Mouse (Mus musculus): ENCODE measurements around the gene Gpatch2l. TPM values are rescaled to one million over a fixed set of nuclear protein-coding genes. Genes with fewer than 3 reads are reported as not detected.

The Gpatch2l gene
- 10 to 100 TPM; 17.6 to 18.6 TPM for total RNA-seq (2021)
- 5.7 and 7.0 TPM in 2 replicates for polyA plus RNA-seq (2012; rRNA removed)
- long read RNA-seq, full-length matches to known transcripts, result 8 of 13 reads
- long read RNA-seq, partial matches to known transcripts, result 2 of 13 reads
- long read RNA-seq, other reads (novel, unspliced or antisense), result 3 of 13 reads

- DNase-seq, result peak; percentile 97
These were observed at the start of gene Gpatch2l for GRCm38 (mm10) chr12:86241604-86242536. TSS of gene Gpatch2l (plus strand) at chr12:86241858.

DNA sequence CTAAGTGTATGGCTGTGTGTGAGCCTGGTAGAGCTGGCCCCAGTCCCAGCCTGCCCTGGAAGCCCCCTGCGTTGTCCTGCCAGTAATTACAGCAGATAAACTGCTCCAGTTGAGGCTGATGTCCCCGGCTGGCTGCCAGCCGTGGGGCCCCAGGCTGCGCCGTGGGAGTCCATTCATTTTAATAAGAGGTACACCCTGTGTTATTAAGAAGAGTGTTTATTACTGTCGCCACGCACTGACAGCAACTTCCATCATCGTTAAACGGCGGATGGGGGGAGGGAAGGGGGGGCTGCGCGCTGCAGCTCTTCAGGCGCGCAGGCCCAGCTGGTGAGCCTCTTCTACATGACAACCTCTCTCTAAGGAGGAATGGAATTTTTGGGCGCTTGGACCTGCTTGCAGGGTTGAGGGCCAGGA, 49.6 kb upstream of the Gpatch2l start:
- DNase-seq, result no peak

GRCm38 (mm10) chr12:86196944-86197343, 44.7 kb upstream of the Gpatch2l start:
- DNase-seq, result no peak

DNA sequence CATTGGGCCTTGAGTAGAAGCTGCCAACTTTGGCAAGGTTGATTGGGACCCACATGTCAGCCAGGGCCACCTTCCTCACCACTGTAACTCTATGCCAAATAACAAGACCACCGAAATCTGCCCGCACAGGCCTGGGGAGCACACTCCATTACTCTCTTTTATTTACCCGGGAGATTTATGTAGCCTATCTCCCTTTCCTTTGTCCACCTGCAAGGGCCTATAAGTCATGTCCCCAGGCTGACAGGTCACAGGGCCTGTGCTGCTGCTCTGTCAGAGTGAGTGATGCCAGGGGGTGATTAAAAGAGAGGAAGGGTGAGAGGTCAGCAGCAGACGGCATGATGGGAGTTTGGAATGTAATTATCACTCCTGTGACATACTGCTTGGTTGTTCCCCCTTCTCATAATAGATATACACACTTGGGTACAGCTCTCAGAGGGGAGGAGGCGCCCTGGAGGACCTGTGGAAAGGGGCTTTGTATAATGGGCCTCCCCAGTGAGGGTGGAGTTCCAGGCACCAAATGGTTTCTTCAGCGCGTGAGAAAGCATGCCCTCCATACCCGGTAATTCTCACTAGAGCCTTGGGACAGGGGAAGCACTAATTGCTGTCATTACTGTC, 38.1 kb upstream of the Gpatch2l start:
- DNase-seq, result no peak

DNA sequence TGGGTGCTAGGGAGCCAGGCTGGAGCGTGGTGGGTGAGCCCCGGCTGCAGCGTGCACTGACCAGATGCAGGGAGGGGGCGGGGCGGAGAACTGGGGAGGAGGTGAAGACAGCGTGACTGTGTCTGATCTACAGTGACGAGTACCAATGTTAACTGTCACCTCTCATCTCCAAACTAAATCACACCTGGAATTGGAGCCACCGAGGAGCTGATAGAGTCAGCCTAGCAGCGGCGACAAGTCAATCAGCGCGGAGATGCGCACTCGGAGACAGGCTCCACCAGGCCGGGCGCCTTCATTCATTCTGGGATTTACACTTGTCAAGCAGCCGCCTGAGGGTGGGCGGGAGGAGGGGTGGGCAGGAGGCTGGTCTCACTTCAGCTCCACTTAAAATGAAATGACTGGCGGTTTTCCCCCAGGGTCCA, 30.5 kb upstream of the Gpatch2l start:
- DNase-seq, result no peak

DNA sequence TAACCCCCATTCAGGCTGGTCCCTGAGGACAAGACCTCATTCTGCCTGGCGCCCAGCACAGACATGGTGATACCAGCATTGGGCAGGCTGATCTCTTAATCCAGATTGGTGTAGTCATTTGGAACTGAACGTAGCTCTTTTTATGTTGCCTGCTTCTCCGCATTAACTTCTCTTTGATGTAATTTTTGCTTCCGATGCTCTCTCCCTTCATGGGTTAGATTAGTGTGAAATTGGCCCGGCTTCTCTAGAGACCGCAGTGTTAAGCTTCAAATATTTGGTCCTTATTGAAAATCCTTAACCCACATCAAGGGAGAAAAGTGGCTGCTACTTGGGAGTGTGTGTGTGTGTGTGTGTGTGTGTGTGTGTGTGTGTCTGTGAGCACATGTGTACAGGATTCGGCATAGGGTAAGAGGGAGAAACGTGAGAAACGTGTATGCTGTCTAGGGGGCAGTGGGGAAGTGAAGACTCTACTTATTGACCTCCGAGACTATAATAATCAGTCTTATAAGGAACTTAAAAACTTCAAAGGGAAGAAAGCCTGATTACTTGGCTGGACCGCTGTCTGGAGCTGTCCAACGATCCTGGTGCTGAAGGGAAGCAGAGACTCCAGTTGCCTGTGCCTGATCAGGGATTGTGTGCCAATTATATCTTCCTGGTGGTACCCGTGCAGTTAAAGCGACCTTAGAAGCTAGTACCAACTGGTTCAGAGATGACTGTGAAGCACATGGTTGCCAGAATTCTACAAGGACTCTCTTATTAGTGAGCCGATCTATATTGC, 28.8 kb upstream of the Gpatch2l start:
- DNase-seq, result peak; percentile 45

GRCm38 (mm10) chr12:86214201-86214600, 27.5 kb upstream of the Gpatch2l start:
- no peak for DNase-seq

DNA sequence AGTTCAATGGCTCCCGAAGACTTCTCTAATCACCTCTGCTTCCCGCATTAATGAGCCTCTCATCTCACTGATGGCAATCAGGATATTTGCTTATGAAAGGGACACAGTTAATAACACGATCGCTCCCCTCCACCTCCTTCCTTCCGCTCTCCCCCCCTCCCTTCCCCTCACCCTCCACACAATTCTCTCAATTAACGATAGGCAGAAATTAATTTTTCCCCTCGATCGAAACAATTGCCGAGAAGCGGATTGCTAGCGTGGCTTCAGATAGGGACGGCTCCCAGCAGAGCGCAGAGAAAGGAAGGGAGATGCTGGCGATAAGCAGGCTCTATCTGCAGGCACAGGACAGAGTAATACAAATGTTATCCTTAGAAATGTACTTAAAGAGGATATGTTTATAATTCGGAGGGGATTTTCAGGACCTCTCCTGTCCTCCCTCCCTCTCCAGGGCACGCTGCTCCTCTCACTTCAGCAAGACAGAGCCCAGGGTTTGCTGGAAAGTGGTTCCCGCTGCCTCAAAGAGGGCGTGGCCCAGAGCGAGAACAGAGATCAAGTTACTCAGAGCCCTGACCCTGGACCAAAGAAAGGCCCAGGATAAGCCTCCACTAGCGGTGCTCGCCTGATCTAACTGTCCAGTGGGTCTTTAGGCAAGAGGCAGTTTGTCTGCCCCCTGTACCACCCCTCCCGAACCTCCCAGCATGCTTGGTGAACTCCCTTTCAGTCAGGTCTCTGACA, 24.8 kb upstream of the Gpatch2l start:
- DNase-seq, result no peak

- no peak for DNase-seq
These were observed 21.2 kb upstream of the Gpatch2l start for GRCm38 (mm10) chr12:86220200-86221021.

DNA sequence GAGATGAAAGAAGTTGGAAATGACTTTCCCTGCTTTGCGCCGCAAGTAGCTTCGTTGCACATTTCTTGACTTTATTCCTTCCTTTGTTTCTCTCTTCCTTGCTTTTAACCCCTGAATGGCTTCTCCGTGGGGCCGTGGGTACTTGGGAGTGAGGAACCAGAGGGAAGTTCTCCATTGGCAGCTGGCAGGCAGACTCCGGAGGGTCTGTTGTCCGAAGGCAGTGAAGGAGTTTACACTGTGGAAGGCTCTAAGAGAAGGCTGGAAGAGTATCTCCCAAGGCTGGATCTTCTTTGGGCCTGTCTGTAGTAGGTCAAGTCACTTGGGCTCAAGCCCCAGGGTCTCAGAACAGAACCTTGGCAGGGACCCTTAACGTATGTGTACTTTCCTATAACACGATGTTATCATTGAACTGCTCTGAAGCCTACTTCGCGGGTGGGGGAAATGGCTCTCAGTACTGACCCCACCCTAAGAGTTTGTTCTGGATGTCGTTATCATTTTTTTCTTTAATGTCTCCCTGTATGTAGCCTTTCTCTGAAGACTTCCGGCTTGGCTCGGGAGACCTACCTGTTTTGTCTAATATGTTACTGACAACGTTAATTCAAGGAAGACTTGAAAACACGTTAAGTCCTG, 20.5 kb upstream of the Gpatch2l start:
- DNase-seq, result no peak

GRCm38 (mm10) chr12:86234295-86234694, 7.4 kb upstream of the Gpatch2l start:
- DNase-seq, result no peak

DNA sequence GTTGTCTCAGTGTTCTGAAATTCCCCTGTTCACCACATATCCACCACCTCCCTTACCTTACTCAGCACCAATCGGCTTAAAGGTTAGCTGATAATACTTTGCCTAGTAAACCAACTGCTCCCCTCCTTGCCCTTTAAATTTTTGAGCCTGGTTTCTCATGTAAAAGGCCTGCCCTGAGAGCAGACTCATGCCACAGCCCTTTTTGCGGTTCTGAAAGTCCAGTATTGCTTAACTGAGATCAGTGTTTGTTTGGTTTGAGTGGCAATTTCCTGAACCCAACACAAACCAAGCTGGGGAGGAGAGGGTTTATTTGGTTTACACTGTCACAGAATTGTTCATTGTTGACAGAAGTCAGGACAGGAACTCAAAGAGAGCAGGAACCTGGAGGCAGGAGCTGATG, 2.9 kb upstream of the Gpatch2l start:
- DNase-seq, result no peak

DNA sequence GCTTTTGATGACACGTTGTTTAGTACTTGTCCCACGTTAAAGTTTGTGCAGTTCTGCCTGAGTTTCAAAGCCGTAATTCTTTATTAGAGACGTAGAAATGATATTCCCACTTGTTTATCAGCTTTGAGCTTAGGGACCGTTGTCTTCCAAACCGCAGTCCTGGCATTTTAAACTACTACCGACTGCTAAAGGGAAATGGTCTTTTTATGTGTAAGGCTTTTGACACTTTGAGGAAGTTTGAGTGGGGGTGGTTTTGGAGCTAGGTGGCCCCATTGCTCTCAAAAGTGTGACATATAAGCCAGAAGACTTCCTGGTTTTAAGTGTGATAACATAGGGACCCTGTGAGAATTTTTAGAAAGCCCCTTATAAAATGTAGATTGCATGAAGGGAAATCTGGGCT, 905 bp downstream of the Gpatch2l start:
- peak; percentile 2 for DNase-seq

DNA sequence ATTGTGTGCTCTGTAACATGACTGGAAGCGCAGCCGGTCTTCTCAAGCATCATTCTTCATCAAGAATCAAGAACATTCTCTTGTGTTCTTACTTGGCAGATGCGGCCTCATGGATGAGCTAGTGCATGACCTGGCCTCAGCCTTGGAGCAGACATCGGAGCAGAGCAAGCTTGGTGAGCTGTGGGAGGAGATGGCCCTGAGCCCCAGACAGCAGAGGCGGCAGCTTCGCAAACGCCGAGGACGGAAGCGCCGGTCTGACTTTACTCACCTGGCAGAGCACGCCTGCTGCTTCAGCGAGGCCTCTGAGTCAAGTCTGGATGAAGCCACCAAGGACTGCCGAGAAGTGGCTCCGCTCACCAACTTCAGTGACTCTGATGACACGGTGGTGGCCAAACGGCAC, 2.3 kb downstream of the Gpatch2l start:
- peak; percentile 49 for DNase-seq

DNA sequence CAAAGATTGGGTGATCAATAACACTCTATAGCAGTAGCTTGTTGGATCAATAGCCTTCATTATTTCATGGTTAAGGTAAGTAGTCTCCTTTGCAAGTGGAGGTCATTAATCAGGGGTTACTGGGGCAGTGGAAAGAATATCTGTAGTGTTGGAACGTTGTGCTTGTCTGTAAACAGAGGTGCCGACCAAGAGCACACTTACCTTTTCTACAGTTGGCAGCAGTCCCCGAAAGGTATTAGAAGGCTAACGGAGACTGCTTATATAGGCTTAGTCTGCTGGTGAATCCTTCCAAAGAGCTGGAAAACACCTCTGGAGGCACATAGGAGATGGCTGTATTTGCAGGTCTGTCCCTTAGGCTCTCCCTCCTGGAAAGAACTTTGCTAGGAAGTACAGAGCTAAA, 8.5 kb downstream of the Gpatch2l start:
- DNase-seq, result no peak

- no peak for DNase-seq
These were observed 13.3 kb downstream of the Gpatch2l start for GRCm38 (mm10) chr12:86254910-86255309.

DNA sequence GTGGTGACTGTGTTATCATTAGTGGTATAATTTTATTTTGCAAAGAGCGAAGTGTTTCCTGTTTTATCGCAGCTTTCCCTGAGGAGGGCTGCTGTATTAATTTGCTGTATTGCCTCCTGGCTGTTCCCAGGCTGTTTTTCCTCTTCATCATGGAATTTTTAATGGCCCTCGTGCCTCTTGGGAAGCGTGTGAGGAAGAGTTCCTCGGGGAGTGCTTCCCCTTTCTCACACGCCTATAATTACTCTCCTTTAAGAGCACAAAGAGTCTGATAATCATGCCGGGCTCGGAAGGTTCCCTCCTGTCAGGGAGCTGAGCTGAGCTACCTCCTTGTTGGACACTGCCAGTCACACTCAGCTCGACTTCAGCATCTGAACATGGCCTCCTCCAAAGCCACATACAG, 30.0 kb downstream of the Gpatch2l start:
- DNase-seq, result no peak

DNA sequence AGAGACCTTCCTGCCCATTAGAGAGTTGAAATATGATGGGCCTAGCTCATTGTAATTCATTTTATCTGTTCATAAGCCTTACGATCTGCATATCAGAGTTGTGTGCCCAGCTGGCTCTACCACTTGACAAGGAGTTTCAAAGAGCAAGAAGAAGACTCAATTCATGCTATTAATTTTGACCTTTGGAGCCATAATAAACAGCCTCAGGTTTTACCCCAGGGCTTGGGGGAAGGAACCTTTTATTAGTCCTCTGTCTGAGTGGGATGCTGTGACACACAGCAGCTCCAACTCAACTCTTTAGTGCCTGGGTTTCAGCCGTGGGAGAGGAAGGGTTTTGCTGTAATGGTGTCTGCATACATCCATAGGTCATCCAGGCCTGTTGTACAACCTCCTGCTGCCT, 32.6 kb downstream of the Gpatch2l start:
- DNase-seq, result no peak

DNA sequence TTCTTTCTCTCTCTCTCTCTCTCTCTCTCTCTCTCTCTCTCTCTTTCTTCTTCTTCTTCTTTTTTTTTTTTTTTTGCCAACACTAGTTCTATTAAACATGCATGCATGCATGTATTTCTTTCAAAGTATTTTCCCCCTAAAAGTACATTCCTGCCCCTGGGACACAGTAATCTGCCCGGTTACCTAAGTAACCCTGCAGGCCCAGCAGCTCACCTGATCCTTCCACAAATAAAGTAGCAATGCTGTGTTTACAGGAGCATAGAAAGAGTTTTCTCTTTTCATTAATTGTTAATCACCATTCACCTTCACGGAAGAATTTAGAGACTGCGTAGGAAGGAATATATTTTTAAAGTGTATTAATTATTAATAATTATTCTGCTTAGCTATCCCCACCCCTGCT, 34.1 kb downstream of the Gpatch2l start:
- DNase-seq, result no peak

- DNase-seq, result no peak
These were observed 34.8 kb downstream of the Gpatch2l start for GRCm38 (mm10) chr12:86276463-86276862.
